19 mouse cellular contexts compared by ENCODE assay signal in the genomic region with DNA sequence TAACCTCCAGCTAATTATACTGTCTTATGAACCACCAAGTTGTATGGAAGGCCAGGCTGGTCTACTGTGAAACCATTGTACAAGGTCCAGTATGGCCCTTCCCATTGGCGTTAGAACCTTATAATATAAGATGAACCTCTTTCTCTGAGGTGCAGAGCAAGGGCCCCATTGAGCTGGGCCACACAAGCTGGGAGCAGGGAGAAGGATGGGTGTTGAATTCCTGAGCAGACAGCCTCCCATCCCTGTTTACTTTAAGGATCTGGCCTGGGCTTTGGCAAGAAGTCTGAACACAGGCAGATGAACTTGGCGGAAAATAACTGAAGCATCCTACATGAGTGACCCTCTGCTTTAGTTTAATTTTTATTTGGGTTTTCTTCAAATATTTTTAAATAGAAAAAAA.
"Had no signal": no experiment of that assay in that cellular context is flagged by ENCODE, and none has a peak within 500 bp of the region (broad histone marks: within the 10 kb centered on the region; RNA-seq: fewer than 3 reads in every experiment).

No protein-coding gene starts in this region.

- DNase-seq: liver, embryonic 13.5 days; liver, postnatal 0 days; lung, postnatal 10 days; lung, postnatal 36 days; retina, postnatal 1 day; right cerebral cortex, adult 18-20 months; right cerebral cortex, postnatal 25 days; right cerebral cortex, postnatal 4 days; spleen, adult 18-20 months; thymus, adult 18-20 months; thymus, postnatal 14 days; thymus, postnatal 36 days had no signal

- H3K4me2 ChIP-seq: liver, embryonic 13.5 days; liver, embryonic 15.5 days; midbrain, embryonic 11.5 days; midbrain, embryonic 13.5 days; midbrain, embryonic 15.5 days; neural tube, embryonic 12.5 days had no signal

- H3K4me3 ChIP-seq: liver, embryonic 13.5 days; liver, embryonic 15.5 days; megakaryocyte, embryonic 14.5 days; midbrain, embryonic 13.5 days; midbrain, embryonic 15.5 days; neural tube, embryonic 12.5 days had no signal

- H3K27me3 ChIP-seq: liver, embryonic 13.5 days; liver, embryonic 15.5 days; megakaryocyte, embryonic 14.5 days; midbrain, embryonic 13.5 days; midbrain, embryonic 15.5 days; neural tube, embryonic 12.5 days had no signal

- H3K9ac ChIP-seq: liver, embryonic 13.5 days; liver, embryonic 15.5 days; liver, postnatal 0 days; midbrain, embryonic 13.5 days; midbrain, embryonic 15.5 days; neural tube, embryonic 12.5 days had no signal

- ATAC-seq: liver, postnatal 0 days; midbrain, embryonic 13.5 days; midbrain, embryonic 15.5 days had no signal

- H3K4me1 ChIP-seq: liver, embryonic 13.5 days; liver, embryonic 15.5 days; megakaryocyte, embryonic 14.5 days; midbrain, embryonic 13.5 days; neural tube, embryonic 12.5 days had no signal

- H3K36me3 ChIP-seq: liver, embryonic 13.5 days; liver, embryonic 15.5 days; midbrain, embryonic 13.5 days; midbrain, embryonic 15.5 days; neural tube, embryonic 12.5 days had no signal

- H3K9me3 ChIP-seq: liver, embryonic 13.5 days; liver, embryonic 15.5 days; megakaryocyte, embryonic 14.5 days; midbrain, embryonic 13.5 days; midbrain, embryonic 15.5 days had no signal

- H3K27ac ChIP-seq: liver, embryonic 13.5 days; liver, embryonic 15.5 days; macrophage; midbrain, embryonic 13.5 days; midbrain, embryonic 15.5 days; neural tube, embryonic 12.5 days had no signal
